Mouse (Mus musculus) hindlimb bud, embryonic 11.5 days (tissue): ENCODE measurements at regions not wholly inside any gene's neighbourhood (a gene's known extent, or its start where the extent isn't known, plus 50 kb on each side); places are given as distances from the start of the nearest gene placed in this dataset.
A peak's percentile ranks its signal among the peaks of the same experiment; 100 is the strongest.
"Not testable (repeated sequence)": the region's sequence is repeated elsewhere in the genome, so short reads cannot be mapped to it uniquely, and the experiment has no call there.

Experiments used
- DNase-seq: peaks from one replicate; pipeline ENCODE4 v3.0.0-alpha.2; 2012; ENCODE audit warnings: low read depth, low spot score; ENCODE audit errors: extremely low spot score

DNA sequence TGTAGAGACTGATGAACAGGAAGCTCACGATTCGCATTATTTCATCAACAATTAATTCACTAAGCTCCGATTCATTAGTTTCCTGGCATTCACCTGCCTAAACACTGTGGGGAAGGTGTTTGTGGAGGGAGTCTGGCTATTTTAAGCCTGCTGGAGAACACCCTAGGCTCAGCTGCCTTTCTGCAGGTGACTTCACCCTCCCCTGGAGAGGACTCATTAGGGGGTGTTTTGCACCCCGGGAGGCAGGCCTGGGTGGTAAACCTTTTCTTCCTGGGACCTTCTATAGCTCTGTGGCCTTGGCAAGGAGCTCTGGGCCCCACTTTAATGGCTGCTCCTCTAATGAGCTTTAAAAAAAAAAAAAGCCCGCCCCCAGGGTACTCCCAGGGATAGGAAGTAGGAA is 55.4 kb upstream of the Bnc1 start:
- no peak for DNase-seq

DNA sequence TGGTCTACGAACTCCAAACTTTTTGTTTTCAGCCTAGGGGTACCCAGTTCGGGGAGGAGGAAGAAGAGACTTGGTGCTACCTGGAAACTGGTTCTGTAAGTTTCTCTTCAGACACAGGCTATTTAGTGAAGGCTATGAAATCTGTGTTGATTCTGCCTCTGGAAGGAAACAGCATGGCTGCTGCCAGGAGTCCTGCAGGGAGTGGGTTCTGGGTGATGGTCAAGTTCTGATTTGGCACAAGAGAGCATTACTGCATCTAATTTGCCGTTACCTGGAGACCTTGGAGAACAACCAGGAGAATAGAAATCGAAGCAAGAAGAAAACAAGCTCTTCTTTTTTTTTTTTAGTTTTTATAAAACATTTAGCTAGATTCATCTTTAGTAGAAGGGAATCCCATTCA is 61.3 kb upstream of the Bnc1 start:
- DNase-seq, result no peak

DNA sequence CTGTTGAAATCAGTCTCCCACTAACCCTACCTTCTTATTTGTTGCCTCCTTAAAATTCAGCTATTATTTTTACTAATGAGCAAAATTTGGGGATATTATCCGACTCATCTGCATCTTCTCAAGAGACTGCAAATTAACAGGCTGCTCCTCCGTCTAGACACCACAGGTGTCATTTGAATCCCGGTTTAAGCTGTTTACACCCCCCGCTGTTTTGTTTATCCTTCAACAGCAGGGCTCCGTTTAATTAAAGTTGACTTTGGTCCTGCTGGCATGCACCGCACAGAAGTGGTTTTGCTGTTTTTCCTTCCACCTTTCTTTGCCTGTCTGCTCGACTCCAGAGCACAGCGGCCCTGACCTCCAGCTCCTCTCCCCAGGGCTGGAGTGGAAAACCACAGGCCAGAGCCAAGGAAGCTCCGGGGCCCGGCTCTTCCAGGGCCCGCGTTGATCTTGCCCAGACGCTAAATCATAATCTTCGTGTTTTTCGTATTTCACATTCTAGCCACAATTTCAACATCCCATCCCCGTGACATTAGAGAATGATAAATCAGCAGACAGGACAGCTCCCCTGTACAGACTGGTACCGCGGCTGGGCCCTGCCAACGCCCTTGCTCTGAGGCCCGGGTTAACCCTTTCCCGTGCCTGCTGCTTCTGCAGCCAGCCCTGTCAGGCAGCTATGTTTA is 64.6 kb upstream of the Bnc1 start:
- no peak for DNase-seq

DNA sequence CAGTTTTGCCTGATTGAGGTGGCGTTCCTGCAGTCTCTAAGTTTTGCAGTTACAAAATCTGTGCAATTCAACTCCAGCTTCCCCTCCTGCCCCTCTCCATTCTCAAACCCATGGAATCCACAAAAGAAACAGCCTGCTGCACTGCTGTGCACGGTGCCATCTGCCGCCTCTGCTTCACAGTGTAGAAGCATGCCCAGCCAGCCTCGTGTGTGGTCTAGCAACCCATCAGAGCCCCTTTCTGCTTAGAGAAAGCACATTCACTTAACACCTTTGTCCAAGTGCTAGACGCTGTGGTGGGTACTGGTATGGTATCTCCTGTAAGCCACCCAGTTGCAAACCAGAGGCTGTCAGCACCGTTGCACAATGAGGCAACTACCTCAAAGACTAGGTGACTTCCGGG is 71.3 kb upstream of the Bnc1 start:
- DNase-seq, result no peak

DNA sequence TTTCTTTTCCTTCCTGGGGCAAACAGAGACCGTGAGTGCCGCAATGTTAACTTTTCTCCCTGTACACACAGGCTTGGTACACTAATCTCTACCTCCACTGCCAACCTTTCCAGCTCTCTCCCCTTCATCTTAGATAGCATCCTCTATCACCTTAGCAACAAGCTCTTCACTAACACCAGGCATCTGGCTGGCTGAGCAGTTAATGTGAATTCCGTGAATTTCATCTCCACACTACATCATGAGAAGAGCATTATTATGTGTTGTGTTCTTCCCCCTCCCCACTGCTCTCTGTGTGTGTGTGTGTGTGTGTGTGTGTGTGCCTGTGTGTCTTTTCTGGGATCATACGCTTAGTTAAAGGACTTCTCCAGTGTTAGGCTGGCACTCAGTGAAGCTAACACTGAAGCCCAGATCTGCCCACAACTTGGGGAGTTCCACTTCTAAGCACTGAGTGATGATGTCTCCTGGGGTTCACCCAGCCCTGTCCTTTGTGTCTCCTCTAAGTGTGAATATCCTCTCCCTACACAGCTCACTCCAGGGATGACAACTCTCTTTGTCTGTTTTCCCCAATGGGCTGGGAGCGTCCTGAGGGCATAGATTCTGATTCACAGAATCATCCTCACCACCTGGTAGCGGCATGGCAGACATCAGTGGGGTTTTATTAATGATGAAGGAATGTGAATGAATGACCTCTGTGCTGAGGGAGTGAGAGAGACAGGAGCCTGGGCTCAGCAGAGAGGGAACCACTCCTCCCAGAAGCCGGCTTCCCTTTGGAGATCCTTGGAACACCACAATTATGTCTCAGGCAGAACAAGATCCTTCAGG is 77.7 kb upstream of the Bnc1 start:
- DNase-seq, result no peak

DNA sequence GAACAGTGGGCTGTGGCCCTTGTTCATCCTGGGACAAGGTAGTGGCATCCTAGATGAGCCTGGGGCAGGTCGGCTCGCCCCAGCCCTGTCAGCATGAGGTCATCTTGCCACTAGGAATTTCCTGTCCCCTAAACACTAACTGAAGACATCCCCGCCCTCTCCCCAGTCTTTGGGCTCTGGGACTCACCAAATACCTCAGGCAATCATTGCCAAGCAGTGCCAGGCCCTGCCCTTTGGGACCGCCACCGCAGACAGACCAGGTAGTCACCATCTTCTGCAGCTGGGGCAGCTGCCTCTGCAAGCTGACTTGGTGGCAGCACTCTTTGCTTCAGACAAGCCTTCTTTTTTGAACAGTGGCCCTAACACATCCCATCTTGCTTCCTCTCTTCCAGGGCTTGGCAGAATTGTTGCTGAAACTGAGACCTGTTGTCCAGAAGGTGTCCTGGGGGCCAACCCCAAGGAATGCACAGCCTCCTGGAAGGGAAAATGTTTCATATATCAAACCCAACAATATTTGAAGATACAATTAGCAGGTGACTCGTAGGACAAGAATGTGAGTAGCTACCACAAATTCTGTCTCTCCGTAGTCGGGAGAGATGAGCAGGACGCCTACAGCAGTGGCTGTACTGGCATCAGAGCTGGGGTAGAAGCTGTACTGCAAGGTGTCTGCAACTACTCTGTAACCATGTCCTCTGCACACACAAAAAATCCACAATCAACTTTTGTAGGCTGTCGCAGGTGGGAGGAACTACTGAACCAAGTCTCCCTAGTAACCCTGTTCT is 79.0 kb upstream of the Bnc1 start:
- no peak for DNase-seq

DNA sequence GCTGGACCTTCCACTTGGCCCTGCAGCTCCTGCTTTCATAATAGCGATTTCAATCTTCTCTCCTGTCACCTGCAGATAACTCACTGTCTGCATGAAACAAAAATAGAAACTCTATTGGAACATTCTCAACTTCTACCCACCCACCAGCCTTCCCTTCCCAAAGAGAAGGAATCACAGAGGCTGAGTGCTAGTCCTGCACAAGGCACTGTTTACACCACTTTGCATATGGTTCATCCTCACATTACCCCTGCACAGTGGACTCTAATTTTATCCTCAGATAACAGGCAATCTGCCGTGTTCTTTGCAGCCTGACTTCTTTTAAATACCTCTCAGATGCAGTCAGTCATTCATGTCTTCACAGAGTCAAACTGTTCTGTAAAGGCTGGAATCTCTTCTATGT is 83.3 kb upstream of the Bnc1 start:
- no peak for DNase-seq

DNA sequence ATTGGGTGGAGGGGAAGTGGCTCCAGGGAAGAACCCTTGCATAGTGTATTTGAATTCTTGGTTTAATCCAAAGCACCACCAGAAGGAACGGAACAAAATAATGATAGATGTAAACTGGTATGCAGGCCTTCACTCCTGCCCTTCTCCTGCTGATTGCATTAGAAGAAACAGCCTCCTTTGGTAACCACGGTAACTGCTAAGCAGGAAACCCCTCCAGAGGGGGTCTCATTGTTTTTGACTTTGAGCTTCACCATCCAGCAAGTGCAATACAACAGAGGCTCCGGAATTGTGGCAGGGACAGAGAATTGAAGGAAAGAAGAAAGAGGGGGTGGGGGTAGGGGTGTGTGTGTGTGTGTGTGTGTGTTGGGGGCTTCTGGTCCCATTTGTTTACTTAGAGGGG is 89.8 kb upstream of the Bnc1 start:
- DNase-seq, result no peak

DNA sequence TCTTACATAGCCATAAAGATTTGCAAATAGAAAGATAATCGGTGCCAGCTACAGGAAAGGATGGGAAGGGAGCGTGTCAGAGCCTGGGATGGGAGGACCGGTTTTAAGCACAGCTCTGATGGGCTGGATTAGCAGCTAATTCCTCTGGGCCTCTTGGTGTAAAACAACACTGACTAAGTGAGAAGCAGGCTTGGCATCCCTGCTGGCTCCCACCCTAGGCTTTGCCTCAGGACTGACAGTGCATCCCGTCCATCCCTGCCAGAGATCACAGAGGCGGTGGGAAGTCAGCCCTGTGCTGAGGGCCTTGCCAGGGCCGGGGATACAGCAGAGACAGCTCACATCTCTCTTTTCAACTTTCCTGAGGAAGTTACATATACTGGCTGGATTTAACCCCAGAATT is 90.8 kb upstream of the Sh3gl3 start:
- no peak for DNase-seq

DNA sequence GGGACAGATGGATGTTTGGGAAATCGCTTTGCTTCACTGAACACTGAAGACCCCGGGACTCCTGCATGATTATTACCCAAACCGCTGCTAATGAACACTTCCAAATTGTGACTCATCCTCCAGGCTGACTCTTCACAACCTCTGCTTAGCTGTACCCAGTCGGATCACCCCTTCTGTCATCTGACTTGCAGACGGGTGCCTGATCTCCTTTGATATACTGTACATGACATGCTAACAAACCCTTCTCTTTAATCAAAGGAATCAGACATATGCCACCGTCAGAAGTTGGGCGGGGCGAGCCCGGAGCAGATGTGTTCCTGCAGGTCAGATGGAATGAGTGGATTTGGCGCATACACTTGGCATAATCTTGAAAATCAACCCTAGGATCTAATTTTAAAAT is 89.2 kb upstream of the Sh3gl3 start:
- DNase-seq, result no peak

DNA sequence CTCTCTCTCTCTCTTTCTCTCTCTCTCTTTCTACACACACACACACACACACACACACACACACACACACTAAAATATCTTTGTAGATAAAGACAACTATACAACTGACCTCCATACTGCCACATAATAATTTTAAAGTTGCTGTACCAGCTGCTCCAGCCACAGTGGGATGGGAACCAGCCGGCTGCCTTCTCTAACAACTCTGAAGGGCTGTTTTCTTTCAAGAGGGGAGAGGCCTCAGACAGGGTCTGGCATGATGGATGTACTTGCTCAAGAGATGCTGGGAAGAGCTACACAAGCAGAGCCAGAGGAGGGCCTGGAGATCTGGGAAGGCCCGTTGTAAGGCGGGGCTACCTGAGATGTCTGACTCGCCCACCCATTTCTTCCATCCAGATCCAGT is 88.4 kb upstream of the Sh3gl3 start:
- no peak for DNase-seq

DNA sequence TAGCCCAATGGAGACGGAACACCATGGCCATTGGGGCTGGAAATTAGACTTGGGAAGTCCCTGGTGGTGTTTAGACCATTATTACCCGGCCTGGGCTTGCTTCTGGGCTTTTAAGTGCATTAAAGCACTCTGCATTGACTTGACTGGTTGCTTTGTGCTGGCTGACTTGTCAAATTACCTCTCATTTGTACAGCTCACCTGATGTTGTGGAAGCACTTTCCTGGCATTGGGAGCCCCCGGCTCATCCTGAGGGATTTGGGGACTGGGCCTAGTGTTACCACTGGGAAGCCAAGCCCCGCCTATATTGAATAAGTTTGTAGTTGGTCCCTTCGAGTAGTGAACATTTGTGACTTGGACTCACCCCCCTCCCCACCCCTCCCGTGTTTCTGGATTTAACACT is 75.5 kb upstream of the Sh3gl3 start:
- no peak for DNase-seq

DNA sequence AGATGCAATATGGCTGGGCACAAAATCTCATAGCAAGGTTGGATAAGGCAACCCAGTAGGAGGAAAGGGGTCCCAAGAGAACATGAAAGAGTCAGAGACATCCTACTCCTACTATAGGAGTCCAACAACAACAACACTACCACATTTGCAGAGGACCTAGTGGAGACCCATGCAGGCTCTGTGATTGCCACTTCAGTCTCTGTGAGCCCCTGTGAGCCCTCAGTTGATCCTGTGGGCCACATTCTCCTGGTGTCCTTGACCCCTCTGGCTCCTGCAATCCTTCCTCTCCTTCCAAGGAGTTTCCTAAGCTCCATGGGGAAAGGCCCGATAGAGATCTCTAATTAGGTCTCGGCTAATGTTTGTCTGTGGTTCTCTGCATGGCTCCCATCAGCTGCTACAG is 72.3 kb upstream of the Sh3gl3 start:
- DNase-seq, result no peak

DNA sequence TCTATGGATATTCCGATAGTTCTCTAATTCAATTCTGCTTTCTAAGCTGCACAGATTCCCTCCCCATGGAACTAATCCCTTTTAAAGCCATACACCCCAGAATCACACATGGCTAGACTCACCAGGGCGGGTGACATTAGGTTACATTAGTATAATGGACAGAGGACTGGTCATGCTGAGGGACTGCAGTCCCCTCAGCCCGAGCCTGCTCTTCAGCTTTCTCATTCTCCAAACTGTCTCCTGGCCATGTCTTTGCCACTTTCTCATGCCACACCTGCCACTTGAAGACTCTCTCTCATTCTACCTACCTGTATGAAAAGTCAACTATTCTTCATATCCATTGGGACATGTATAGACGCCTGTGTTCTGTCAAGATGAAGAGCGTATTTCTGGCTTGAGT is 68.0 kb upstream of the Sh3gl3 start:
- DNase-seq, result no peak

DNA sequence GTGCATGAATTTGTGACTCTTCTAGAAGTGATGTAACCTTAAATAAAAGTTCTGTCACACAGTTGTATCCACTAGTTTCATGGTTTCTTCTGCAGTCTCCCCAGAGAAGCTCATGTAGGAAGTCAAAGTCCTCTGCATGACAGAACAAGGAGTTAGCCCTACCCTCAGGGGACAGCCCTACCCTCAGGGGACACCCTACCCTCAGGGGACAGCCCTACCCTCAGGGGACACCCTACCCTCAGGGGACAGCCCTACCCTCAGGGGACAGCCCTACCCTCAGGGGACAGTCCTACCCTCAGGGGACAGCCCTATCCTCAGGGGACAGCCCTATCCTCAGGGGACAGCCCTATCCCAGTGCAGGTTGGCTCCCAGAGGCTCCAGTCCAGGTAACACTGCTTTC is 64.5 kb upstream of the Sh3gl3 start:
- DNase-seq, result not testable (repeated sequence)

DNA sequence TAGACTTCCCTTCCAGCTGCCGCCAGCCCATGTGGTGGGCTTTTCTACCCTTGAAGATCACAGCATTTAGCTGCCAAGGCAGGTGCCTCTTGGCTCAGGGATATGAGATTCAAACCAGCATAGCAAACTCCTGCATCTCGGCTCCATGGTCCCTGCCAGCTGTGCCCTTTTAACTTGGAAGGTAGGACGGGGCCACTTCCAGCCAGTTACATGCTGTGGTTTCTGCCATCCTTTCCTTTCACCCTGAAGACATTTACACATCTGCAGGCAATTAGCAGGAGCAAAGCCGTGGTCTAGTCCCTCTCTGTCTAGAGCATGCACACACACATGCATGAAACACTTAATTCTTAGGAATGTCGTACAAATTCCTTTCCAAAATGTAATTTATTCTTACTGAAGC is 64.1 kb upstream of the Sh3gl3 start:
- peak; percentile 44 for DNase-seq

DNA sequence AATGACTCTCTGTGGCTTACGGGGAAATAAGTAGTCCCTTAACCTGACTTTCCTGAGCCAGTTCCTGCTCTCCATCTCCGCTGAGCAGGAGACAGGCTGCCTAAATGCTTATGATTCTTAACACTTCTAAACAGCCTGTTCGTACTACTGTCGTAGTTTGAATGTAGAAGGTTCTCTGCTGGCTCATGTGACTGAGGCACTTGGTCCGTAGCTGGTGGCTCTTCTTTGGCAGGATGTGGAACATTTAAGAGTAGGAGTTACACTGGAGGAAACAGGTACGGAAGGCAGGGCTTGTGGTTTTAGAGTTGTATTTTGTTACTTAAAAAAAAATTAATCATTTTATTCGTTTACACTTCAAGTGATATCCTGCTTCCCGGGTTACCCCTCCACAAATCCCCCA is 63.7 kb upstream of the Sh3gl3 start:
- DNase-seq, result no peak

DNA sequence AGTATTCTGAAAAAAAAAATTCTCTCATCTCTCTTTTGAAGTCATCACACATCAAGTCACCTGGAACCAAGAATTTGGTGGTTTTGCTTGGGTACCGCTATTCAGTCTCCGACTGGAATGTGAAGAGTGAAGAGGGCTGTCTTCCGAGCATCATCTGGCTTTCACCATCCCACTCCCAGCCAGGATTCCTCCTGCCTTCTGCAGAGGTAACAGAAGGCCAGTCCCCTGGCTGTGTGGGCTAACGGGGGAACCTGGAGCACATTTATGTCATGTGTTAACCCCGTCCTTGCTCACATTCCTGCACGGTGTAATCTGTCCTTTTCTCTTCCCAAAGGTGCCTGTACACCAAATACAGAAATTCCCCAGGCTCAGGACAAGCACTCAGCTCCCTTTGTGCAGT is 61.6 kb upstream of the Sh3gl3 start:
- no peak for DNase-seq

DNA sequence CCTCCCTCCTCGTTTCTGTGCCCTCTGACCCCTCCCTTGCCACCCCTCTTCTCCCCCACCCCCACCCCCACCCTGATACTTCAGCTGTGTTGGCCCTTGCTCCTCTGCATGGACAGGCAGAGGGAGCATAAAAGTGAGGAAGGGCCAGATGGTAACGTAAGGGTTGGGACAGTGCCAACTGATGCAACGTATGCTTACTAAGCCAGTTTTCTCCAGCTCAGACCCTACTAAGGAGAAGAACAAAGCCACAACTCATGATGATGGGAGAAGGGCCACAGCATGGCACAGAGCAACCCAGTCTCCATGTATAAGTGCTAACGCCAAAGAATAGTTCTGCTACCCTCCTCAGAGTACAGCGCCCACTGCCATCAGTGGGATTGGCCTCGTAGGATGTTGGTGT is 58.0 kb upstream of the Sh3gl3 start:
- DNase-seq, result no peak

DNA sequence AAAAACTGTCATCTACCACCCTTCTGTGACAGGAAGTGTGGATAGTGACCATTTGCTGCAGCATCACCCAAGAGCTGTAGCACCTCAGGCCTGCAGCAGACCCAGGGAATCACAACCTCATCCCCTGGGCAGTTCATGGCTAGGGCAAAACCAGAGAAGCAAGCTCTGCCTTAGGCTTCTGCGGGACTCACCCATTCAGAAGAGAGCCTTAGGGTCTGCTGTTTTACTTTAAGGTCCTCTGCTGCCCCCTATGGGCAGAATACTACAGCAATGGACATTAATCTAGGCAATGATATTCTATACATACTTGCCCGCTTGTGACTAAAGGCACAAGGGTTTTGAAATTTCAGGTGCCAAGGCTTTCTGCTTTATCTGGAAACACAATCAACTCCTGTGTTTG is 54.4 kb upstream of the Sh3gl3 start:
- DNase-seq, result peak; percentile 96

DNA sequence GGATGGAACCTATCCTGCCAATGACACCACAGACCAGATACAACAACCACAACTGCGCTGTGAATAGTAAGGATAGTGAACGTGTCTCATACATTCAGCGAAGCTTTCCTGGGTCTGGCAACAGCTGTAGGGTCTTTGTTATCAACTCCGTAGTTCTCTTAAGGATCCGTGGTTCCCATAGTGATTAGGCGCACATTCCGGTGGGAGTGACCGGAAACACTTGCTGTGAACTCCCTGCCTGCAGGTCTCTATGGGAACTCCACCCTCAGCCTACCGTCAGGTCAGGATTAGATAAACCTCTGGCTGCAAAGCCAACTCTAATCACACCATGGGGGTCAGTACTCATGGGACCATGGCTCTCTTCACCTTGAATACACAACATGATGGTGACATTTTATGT is 53.8 kb upstream of the Sh3gl3 start:
- no peak for DNase-seq

DNA sequence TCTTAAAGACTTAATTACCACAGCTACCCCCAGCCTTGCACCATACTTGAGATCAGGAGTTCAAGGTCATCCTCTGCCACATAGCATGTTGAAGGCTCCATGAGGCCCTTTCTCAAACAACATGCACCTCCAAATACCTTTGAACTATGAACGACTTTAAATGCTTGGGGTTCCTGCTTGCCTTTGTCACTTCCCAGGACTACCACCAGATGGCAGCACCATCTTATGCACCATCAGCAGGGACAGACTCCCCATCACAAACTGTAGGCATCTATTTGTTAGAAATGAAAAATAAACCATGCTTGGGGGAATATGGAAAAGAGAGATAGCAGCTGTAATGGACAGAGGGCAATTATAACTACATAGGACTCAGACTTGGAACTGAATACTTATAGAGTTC is 51.9 kb upstream of the Sh3gl3 start:
- peak; percentile 61 for DNase-seq
